Mouse (Mus musculus): Measurements from ENCODE around the gene Phlpp1.

GRCm38 (mm10) chr1:106193487-106193886 lies 21.9 kb downstream of the Phlpp1 start:
- TF ChIP-seq CTCF (IDR thresholded peaks at IDR 0.05; ENCODE audit: low read depth), result no peak
- TF ChIP-seq EP300 (optimal IDR thresholded peaks at IDR 0.05), result no peak
